Mouse (Mus musculus): Measurements from ENCODE around the gene Gse1. TPM values are rescaled to one million over a fixed set of nuclear protein-coding genes. Genes with fewer than 3 reads are reported as not detected.

Gse1 gene
- polyA plus RNA-seq, 1 experiment from 2014 or later: 25.3 TPM

- H3K36me3 ChIP-seq (ENCODE audit: control insufficient read depth, insufficient read depth, low read length): no peaks in the 10 kb centered on the region
- whole genome bisulfite sequencing: 4% methylated on average over 9 of the region's 9 CpGs
- peak overlapping the region; percentile 66 for H3K27ac ChIP-seq (ENCODE audit: low read depth, low read length)
- H3K9ac ChIP-seq (ENCODE audit: low read depth, low read length): peak overlapping the region; percentile 23; the same call in 1 of the 2 replicates
- no peak for DNase-seq (ENCODE audit: low spot score)
- H3K4me1 ChIP-seq (replicated peaks; ENCODE audit: control insufficient read depth, insufficient read depth, low read length): peaks cover 49% of the 10 kb centered on the region
- H3K27me3 ChIP-seq (replicated peaks; ENCODE audit: control insufficient read depth, insufficient read depth, low read length): no peaks in the 10 kb centered on the region
- ATAC-seq (replicated peaks; ENCODE audit: low FRiP score): peak; percentile 50
- H3K4me3 ChIP-seq (ENCODE audit: low read depth, low read length): peak overlapping the region; percentile 8; the same call in 1 of the 2 replicates
- no peaks in the 10 kb centered on the region for H3K9me3 ChIP-seq (ENCODE audit: control insufficient read depth, low read length)
- peak overlapping the region; percentile 60 for H3K4me2 ChIP-seq
These were observed 107.8 kb downstream of the Gse1 start for GRCm38 (mm10) chr8:120336087-120336380.

GRCm38 (mm10) chr8:120336909-120337555, 108.8 kb downstream of the Gse1 start:
- peak overlapping the region; percentile 39; the same call in 1 of the 2 replicates for H3K27ac ChIP-seq (ENCODE audit: low read depth, low read length)
- peak overlapping the region; percentile 60 for H3K4me2 ChIP-seq
- DNase-seq (ENCODE audit: low spot score) (no peak), ATAC-seq (replicated peaks; ENCODE audit: low FRiP score) (no peak)
- H3K27me3 ChIP-seq (replicated peaks; ENCODE audit: control insufficient read depth, insufficient read depth, low read length): no peaks in the 10 kb centered on the region
- WGBS: 26% methylated on average over 5 of the region's 5 CpGs
- no peak overlapping the region for H3K4me3 ChIP-seq (ENCODE audit: low read depth, low read length)
- H3K4me1 ChIP-seq (replicated peaks; ENCODE audit: control insufficient read depth, insufficient read depth, low read length): peaks cover 49% of the 10 kb centered on the region
- no peaks in the 10 kb centered on the region for H3K9me3 ChIP-seq (ENCODE audit: control insufficient read depth, low read length)
- H3K9ac ChIP-seq (ENCODE audit: low read depth, low read length): no peak overlapping the region
- no peaks in the 10 kb centered on the region for H3K36me3 ChIP-seq (ENCODE audit: control insufficient read depth, insufficient read depth, low read length)

GRCm38 (mm10) chr8:120337627-120338026, 109.4 kb downstream of the Gse1 start:
- no peaks in the 10 kb centered on the region for H3K27me3 ChIP-seq (replicated peaks; ENCODE audit: control insufficient read depth, insufficient read depth, low read length)
- H3K36me3 ChIP-seq (ENCODE audit: control insufficient read depth, insufficient read depth, low read length): no peaks in the 10 kb centered on the region
- no peak overlapping the region for H3K27ac ChIP-seq (ENCODE audit: low read depth, low read length)
- ATAC-seq (replicated peaks; ENCODE audit: low FRiP score) (no peak), DNase-seq (ENCODE audit: low spot score) (no peak)
- WGBS: 64% methylated on average over 5 of the region's 5 CpGs
- H3K4me3 ChIP-seq (ENCODE audit: low read depth, low read length): no peak overlapping the region
- H3K4me2 ChIP-seq: no peak overlapping the region
- H3K9ac ChIP-seq (ENCODE audit: low read depth, low read length): no peak overlapping the region
- no peaks in the 10 kb centered on the region for H3K9me3 ChIP-seq (ENCODE audit: control insufficient read depth, low read length)
- H3K4me1 ChIP-seq (replicated peaks; ENCODE audit: control insufficient read depth, insufficient read depth, low read length): peaks cover 47% of the 10 kb centered on the region

GRCm38 (mm10) chr8:120338678-120339077, 110.4 kb downstream of the Gse1 start:
- no peak overlapping the region for H3K27ac ChIP-seq (ENCODE audit: low read depth, low read length)
- H3K4me3 ChIP-seq (ENCODE audit: low read depth, low read length): no peak overlapping the region
- H3K9ac ChIP-seq (ENCODE audit: low read depth, low read length): no peak overlapping the region
- H3K27me3 ChIP-seq (replicated peaks; ENCODE audit: control insufficient read depth, insufficient read depth, low read length): no peaks in the 10 kb centered on the region
- DNase-seq (ENCODE audit: low spot score): no peak
- ATAC-seq (replicated peaks; ENCODE audit: low FRiP score): no peak
- H3K9me3 ChIP-seq (ENCODE audit: control insufficient read depth, low read length): no peaks in the 10 kb centered on the region
- peaks cover 50% of the 10 kb centered on the region for H3K4me1 ChIP-seq (replicated peaks; ENCODE audit: control insufficient read depth, insufficient read depth, low read length)
- 83% methylated on average over 7 of the region's 7 CpGs for WGBS
- H3K36me3 ChIP-seq (ENCODE audit: control insufficient read depth, insufficient read depth, low read length): no peaks in the 10 kb centered on the region
- no peak overlapping the region for H3K4me2 ChIP-seq

GRCm38 (mm10) chr8:120339743-120340142, 111.5 kb downstream of the Gse1 start:
- Histone ChIP-seq H3K27me3 (replicated peaks; ENCODE audit: control insufficient read depth, insufficient read depth, low read length) (no peaks in the 10 kb centered on the region), H3K4me2 (no peak overlapping the region), H3K4me1 (replicated peaks; ENCODE audit: control insufficient read depth, insufficient read depth, low read length) (peaks cover 52% of the 10 kb centered on the region), H3K9ac (ENCODE audit: low read depth, low read length) (no peak overlapping the region), H3K9me3 (ENCODE audit: control insufficient read depth, low read length) (no peaks in the 10 kb centered on the region), H3K27ac (ENCODE audit: low read depth, low read length) (no peak overlapping the region), H3K36me3 (ENCODE audit: control insufficient read depth, insufficient read depth, low read length) (no peaks in the 10 kb centered on the region), H3K4me3 (ENCODE audit: low read depth, low read length) (no peak overlapping the region)
- 76% methylated on average over 7 of the region's 8 CpGs for WGBS
- DNase-seq (ENCODE audit: low spot score) (no peak), ATAC-seq (replicated peaks; ENCODE audit: low FRiP score) (no peak)

GRCm38 (mm10) chr8:120341124-120341523, 112.9 kb downstream of the Gse1 start:
- 0 out of 2 replicates have a peak overlapping the region, but pooled peaks have one; percentile 19 for H3K27ac ChIP-seq (ENCODE audit: low read depth, low read length)
- peaks cover 41% of the 10 kb centered on the region for H3K4me1 ChIP-seq (replicated peaks; ENCODE audit: control insufficient read depth, insufficient read depth, low read length)
- H3K9me3 ChIP-seq (ENCODE audit: control insufficient read depth, low read length): no peaks in the 10 kb centered on the region
- no peak for DNase-seq (ENCODE audit: low spot score)
- no peaks in the 10 kb centered on the region for H3K36me3 ChIP-seq (ENCODE audit: control insufficient read depth, insufficient read depth, low read length)
- 74% methylated on average over 10 of the region's 10 CpGs for WGBS
- no peak overlapping the region for H3K4me2 ChIP-seq
- no peak overlapping the region for H3K4me3 ChIP-seq (ENCODE audit: low read depth, low read length)
- no peak for ATAC-seq (replicated peaks; ENCODE audit: low FRiP score)
- no peak overlapping the region for H3K9ac ChIP-seq (ENCODE audit: low read depth, low read length)
- no peaks in the 10 kb centered on the region for H3K27me3 ChIP-seq (replicated peaks; ENCODE audit: control insufficient read depth, insufficient read depth, low read length)

GRCm38 (mm10) chr8:120342847-120343548, 114.7 kb downstream of the Gse1 start:
- Histone ChIP-seq H3K4me3 (ENCODE audit: low read depth, low read length) (no peak overlapping the region), H3K27ac (ENCODE audit: low read depth, low read length) (no peak overlapping the region), H3K9me3 (ENCODE audit: control insufficient read depth, low read length) (no peaks in the 10 kb centered on the region), H3K36me3 (ENCODE audit: control insufficient read depth, insufficient read depth, low read length) (no peaks in the 10 kb centered on the region), H3K4me2 (no peak overlapping the region), H3K4me1 (replicated peaks; ENCODE audit: control insufficient read depth, insufficient read depth, low read length) (peaks cover 38% of the 10 kb centered on the region), H3K9ac (ENCODE audit: low read depth, low read length) (no peak overlapping the region), H3K27me3 (replicated peaks; ENCODE audit: control insufficient read depth, insufficient read depth, low read length) (no peaks in the 10 kb centered on the region)
- DNase-seq (ENCODE audit: low spot score): no peak
- no peak for ATAC-seq (replicated peaks; ENCODE audit: low FRiP score)
- 80% methylated on average over 7 of the region's 7 CpGs for WGBS

- no peaks in the 10 kb centered on the region for H3K36me3 ChIP-seq (ENCODE audit: control insufficient read depth, insufficient read depth, low read length)
- no peak overlapping the region for H3K9ac ChIP-seq (ENCODE audit: low read depth, low read length)
- no peak for ATAC-seq (replicated peaks; ENCODE audit: low FRiP score)
- H3K4me1 ChIP-seq (replicated peaks; ENCODE audit: control insufficient read depth, insufficient read depth, low read length): peaks cover 39% of the 10 kb centered on the region
- no peaks in the 10 kb centered on the region for H3K27me3 ChIP-seq (replicated peaks; ENCODE audit: control insufficient read depth, insufficient read depth, low read length)
- H3K9me3 ChIP-seq (ENCODE audit: control insufficient read depth, low read length): no peaks in the 10 kb centered on the region
- H3K4me2 ChIP-seq: no peak overlapping the region
- no peak overlapping the region for H3K4me3 ChIP-seq (ENCODE audit: low read depth, low read length)
- DNase-seq (ENCODE audit: low spot score): no peak
- H3K27ac ChIP-seq (ENCODE audit: low read depth, low read length): no peak overlapping the region
- 74% methylated on average over 12 of the region's 12 CpGs for WGBS
These were observed 115.3 kb downstream of the Gse1 start for GRCm38 (mm10) chr8:120343582-120343981.

- Histone ChIP-seq H3K27ac (ENCODE audit: low read depth, low read length) (no peak overlapping the region), H3K27me3 (replicated peaks; ENCODE audit: control insufficient read depth, insufficient read depth, low read length) (no peaks in the 10 kb centered on the region), H3K9ac (ENCODE audit: low read depth, low read length) (no peak overlapping the region), H3K9me3 (ENCODE audit: control insufficient read depth, low read length) (no peaks in the 10 kb centered on the region), H3K36me3 (ENCODE audit: control insufficient read depth, insufficient read depth, low read length) (no peaks in the 10 kb centered on the region), H3K4me3 (ENCODE audit: low read depth, low read length) (no peak overlapping the region), H3K4me2 (no peak overlapping the region), H3K4me1 (replicated peaks; ENCODE audit: control insufficient read depth, insufficient read depth, low read length) (peaks cover 39% of the 10 kb centered on the region)
- peak; percentile 46 for ATAC-seq (replicated peaks; ENCODE audit: low FRiP score)
- WGBS: 18% methylated on average over 4 of the region's 4 CpGs
- DNase-seq (ENCODE audit: low spot score): no peak
These were observed 115.9 kb downstream of the Gse1 start for GRCm38 (mm10) chr8:120344166-120344565.

All from liver, embryonic 11.5 days (tissue).